Mouse (Mus musculus) liver, embryonic 16.5 days (tissue): Measurements from ENCODE around the gene Polk. TPM values are rescaled to one million over a fixed set of nuclear protein-coding genes. Genes with fewer than 3 reads are reported as not detected.

Source experiments
- ATAC-seq: fragments of 200-750 bp; cut with Nextera tagmentation; 2 replicates; pipeline ENCODE4 v1.8.0; 2017; ENCODE audit warnings: low read depth, mild to moderate bottlenecking, moderate number of reproducible peaks, moderate library complexity
- H3K27ac ChIP-seq: fragments of 300-500 bp; sonication (generic); 2 replicates; pipeline ENCODE4 v1.5.1; 2014; ENCODE audit warnings: mild to moderate bottlenecking, low read length
- H3K27me3 ChIP-seq: fragments of 300-500 bp; sonication (generic); 2 replicates; pipeline ENCODE4 v1.6.1; 2014; ENCODE audit warnings: low read depth, low read length, mixed read lengths; ENCODE audit not compliant: control insufficient read depth, insufficient read depth
- H3K36me3 ChIP-seq: fragments of 300-500 bp; sonication (generic); 2 replicates; pipeline ENCODE4 v1.6.1; 2014; ENCODE audit warnings: mild to moderate bottlenecking; ENCODE audit not compliant: control insufficient read depth, insufficient read depth
- H3K4me1 ChIP-seq: fragments of 300-500 bp; sonication (generic); 2 replicates; pipeline ENCODE4 v1.6.1; 2014; ENCODE audit warnings: low read depth, low read length, mixed read lengths; ENCODE audit not compliant: control insufficient read depth
- H3K4me2 ChIP-seq: fragments of 300-500 bp; sonication (generic); 2 replicates; pipeline ENCODE4 v1.6.1; 2014; ENCODE audit warnings: low read depth, low read length, mixed read lengths
- H3K4me3 ChIP-seq: fragments of 300-500 bp; sonication (generic); 2 replicates; pipeline ENCODE4 v1.5.1; 2014; ENCODE audit warnings: low read depth, mild to moderate bottlenecking, low read length
- H3K9ac ChIP-seq: fragments of 300-500 bp; sonication (generic); 2 replicates; pipeline ENCODE4 v1.6.1; 2014; ENCODE audit warnings: low read depth, low read length
- H3K9me3 ChIP-seq: fragments of 300-500 bp; sonication (generic); replicated peaks from 2 replicates; pipeline ENCODE4 v1.6.1; 2016; ENCODE audit warnings: low read length; ENCODE audit not compliant: control insufficient read depth
- WGBS: fragments of 180-500 bp; shearing (Covaris S2); extraction: QIAGEN DNeasy Blood & Tissue Kit; methylation state at CpG from one replicate; pipeline ENCODE4 v1.1.7; 2014; ENCODE audit not compliant: insufficient replicate concordance; 5-methylcytosine and 5-hydroxymethylcytosine counted together
- polyA plus RNA-seq: library from polyadenylated mRNA; unstranded; fragments of >200 nt; fragmentation: Nextera tagmentation; extraction: Ambion mirVana; gene quantifications from 2 replicates; pipeline ENCODE4 v1.2.1, GENCODE M21; 2015

Polk gene
- polyA plus RNA-seq, 1 experiment from 2014 or later: 3.8 TPM

GRCm38 (mm10) chr13:96567977-96568376, 25.6 kb upstream of the Polk start:
- H3K9me3 ChIP-seq: no peaks in the 10 kb centered on the region
- H3K4me2 ChIP-seq: no peak overlapping the region
- no peaks in the 10 kb centered on the region for H3K27me3 ChIP-seq
- H3K9ac ChIP-seq: no peak overlapping the region
- 38% methylated on average over 6 of the region's 6 CpGs for WGBS
- H3K4me3 ChIP-seq: no peak overlapping the region
- H3K4me1 ChIP-seq: peaks cover 3% of the 10 kb centered on the region
- H3K36me3 ChIP-seq: peaks cover 3% of the 10 kb centered on the region
- no peak overlapping the region for H3K27ac ChIP-seq
- ATAC-seq: no peak

DNA sequence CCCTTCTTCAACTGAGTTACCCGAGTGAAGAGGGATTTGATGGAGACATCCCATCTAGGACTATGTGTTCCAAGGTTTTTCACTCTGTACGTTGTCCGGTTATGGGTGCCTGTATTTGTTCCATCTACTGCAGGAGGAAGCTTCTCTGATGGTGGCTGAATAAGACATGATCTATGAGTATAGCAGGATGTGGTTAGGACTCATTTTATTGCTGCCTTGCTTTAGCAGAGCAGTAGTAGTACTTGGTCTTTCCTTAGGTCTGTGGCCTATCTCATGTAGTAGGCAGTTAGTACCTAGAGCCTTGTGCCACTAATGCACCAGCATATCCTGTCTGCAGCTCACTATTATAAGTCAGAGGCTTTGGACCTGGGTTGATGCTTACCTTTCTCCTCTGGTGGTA, 12.7 kb upstream of the Polk start:
- Histone ChIP-seq H3K4me2 (no peak overlapping the region), H3K36me3 (no peaks in the 10 kb centered on the region), H3K9me3 (no peaks in the 10 kb centered on the region), H3K27me3 (no peaks in the 10 kb centered on the region), H3K4me3 (no peak overlapping the region), H3K27ac (no peak overlapping the region), H3K4me1 (no peaks in the 10 kb centered on the region), H3K9ac (no peak overlapping the region)
- ATAC-seq: no peak
- WGBS: 77% methylated on average over 3 of the region's 3 CpGs

DNA sequence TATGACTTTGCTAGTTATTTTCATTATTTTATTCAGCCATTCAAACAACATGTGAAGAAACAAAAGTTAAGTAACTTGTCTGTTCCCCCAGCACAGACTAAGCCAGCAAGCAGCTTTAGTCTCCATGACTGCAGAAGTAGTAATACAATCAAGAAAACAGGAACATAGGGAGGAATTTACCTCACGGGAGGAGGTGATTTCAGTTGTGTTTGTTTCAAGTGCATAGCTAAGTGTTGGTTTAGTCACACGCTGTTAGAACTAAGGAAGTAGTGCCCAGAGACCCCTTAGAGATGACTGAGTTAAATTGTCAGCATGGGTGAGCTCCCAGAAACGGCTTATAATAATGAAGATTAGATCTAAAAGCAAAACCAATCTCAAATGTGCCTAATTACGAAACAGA, 5.6 kb upstream of the Polk start:
- 51% methylated on average over 4 of the region's 4 CpGs for WGBS
- Histone ChIP-seq H3K36me3 (no peaks in the 10 kb centered on the region), H3K4me3 (no peak overlapping the region), H3K9me3 (no peaks in the 10 kb centered on the region), H3K4me1 (no peaks in the 10 kb centered on the region; the same call in none of the 2 replicates), H3K27ac (no peak overlapping the region), H3K4me2 (no peak overlapping the region), H3K9ac (no peak overlapping the region), H3K27me3 (no peaks in the 10 kb centered on the region)
- ATAC-seq: no peak

DNA sequence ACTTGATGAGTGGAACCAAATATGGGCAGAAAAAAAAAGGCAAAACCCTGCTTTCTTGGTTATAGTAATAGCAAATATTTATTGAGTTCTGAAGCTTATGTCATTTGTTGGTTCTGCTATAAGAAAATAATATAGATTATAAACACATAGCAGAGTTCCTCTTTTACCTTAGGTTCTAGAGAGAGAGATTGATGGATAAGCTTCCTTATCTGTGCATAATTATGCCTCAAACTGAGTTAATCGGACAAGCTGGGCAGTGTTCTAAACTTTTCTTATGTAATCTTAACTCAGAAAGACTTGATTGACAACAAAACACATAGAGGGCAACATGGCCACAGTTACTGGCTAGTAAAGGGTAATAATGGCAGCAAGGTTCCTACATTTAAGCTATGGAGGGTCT, 4.9 kb upstream of the Polk start:
- H3K4me2 ChIP-seq: no peak overlapping the region
- H3K4me1 ChIP-seq: no peaks in the 10 kb centered on the region; the same call in none of the 2 replicates
- no peaks in the 10 kb centered on the region for H3K9me3 ChIP-seq
- H3K36me3 ChIP-seq: no peaks in the 10 kb centered on the region
- H3K4me3 ChIP-seq: no peak overlapping the region
- WGBS: 22% methylated on average over 1 of the region's 1 CpGs
- no peaks in the 10 kb centered on the region for H3K27me3 ChIP-seq
- no peak overlapping the region for H3K27ac ChIP-seq
- no peak for ATAC-seq
- no peak overlapping the region for H3K9ac ChIP-seq

- no peaks in the 10 kb centered on the region; the same call in none of the 2 replicates for H3K4me1 ChIP-seq
- H3K36me3 ChIP-seq: no peaks in the 10 kb centered on the region
- no peaks in the 10 kb centered on the region for H3K27me3 ChIP-seq
- no peak overlapping the region for H3K4me2 ChIP-seq
- no peaks in the 10 kb centered on the region for H3K9me3 ChIP-seq
- H3K27ac ChIP-seq: no peak overlapping the region
- ATAC-seq: no peak
- no peak overlapping the region for H3K9ac ChIP-seq
- WGBS: 61% methylated on average over 2 of the region's 2 CpGs
- no peak overlapping the region for H3K4me3 ChIP-seq
Measured at GRCm38 (mm10) chr13:96544506-96544905, 2.1 kb upstream of the Polk start.

DNA sequence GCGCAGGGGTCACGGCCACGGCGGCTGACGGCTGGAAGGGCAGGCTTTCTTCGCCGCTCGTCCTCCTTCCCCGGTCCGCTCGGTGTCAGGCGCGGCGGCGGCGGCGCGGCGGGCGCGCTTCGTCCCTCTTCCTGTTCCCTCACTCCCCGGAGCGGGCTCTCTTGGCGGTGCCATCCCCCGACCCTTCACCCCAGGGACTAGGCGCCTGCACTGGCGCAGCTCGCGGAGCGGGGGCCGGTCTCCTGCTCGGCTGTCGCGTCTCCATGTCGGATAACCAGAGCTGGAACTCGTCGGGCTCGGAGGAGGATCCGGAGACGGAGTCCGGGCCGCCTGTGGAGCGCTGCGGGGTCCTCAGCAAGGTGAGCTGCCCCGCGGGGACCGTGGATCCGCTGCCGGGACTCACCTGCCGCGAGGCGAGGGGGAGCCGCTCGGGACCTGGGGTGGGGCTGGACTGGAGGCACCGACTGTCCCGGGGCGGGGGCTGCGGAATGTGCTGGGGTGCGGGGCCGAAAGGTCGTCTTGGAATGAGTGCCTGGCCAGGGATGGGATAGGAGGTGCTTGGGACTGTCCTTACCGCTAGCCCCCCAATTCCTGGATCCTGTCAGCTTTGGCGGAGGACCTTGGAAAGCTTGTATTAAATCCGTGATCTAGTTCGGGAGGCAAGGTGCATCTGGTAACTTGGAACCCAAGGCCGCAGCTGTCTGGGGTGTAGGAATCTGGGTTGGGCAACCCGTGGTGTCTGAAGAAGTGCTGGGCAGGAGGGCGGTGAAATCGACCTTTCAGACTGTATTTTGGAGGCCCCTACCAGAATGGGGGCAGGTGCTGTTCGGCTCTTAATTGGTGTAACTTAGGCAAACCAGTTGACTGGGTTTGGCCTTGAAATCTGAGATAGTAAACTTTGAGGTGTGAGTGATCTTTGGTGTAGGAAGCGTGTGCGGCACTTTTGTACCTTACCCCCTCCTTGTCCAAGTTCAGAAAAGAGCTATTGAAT, 817 bp upstream of the Polk start:
- Histone ChIP-seq H3K9me3 (no peaks in the 10 kb centered on the region), H3K36me3 (no peaks in the 10 kb centered on the region), H3K4me3 (peak overlapping the region; percentile 78), H3K27ac (peak overlapping the region; percentile 90), H3K9ac (peak overlapping the region; percentile 100), H3K4me1 (no peaks in the 10 kb centered on the region; the same call in none of the 2 replicates), H3K27me3 (no peaks in the 10 kb centered on the region), H3K4me2 (peak overlapping the region; percentile 90)
- peak; percentile 37 for ATAC-seq
- under 1% methylated on average over 73 of the region's 73 CpGs for WGBS

DNA sequence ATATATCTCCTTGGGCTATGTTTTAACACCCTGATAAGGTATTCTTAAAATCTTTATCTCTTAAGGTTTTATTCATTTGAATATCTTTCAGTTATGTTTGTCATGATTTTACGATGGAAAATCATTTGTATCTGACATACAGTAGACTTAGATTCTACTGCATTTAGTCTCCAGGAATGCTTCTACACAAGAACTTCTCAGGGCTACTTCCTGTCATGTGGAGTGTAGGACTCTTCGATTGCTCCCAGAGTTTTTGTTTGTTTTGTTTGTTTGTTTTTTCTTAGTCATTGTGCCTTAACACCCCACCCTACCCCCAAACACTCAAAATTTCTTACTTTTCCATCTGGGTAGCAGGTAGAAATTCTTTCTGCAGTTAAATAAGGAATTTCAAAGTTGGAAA, 998 bp downstream of the Polk start:
- peak overlapping the region; percentile 47 for H3K4me3 ChIP-seq
- peak overlapping the region; percentile 73 for H3K4me2 ChIP-seq
- H3K4me1 ChIP-seq: no peaks in the 10 kb centered on the region; the same call in none of the 2 replicates
- ATAC-seq: no peak
- peak overlapping the region; percentile 36 for H3K9ac ChIP-seq
- no peak overlapping the region for H3K27ac ChIP-seq
- 14% methylated on average over 2 of the region's 2 CpGs for WGBS
- H3K9me3 ChIP-seq: no peaks in the 10 kb centered on the region
- no peaks in the 10 kb centered on the region for H3K36me3 ChIP-seq
- no peaks in the 10 kb centered on the region for H3K27me3 ChIP-seq

- Histone ChIP-seq H3K4me1 (no peaks in the 10 kb centered on the region; the same call in none of the 2 replicates), H3K9me3 (no peaks in the 10 kb centered on the region), H3K9ac (no peak overlapping the region), H3K4me2 (no peak overlapping the region), H3K27ac (no peak overlapping the region), H3K4me3 (no peak overlapping the region), H3K27me3 (no peaks in the 10 kb centered on the region), H3K36me3 (no peaks in the 10 kb centered on the region)
- 66% methylated on average over 3 of the region's 3 CpGs for WGBS
- ATAC-seq: no peak
Measured at GRCm38 (mm10) chr13:96538103-96538502, 4.3 kb downstream of the Polk start.
